Mouse (Mus musculus): ENCODE data around the gene Fam185a.

DNA sequence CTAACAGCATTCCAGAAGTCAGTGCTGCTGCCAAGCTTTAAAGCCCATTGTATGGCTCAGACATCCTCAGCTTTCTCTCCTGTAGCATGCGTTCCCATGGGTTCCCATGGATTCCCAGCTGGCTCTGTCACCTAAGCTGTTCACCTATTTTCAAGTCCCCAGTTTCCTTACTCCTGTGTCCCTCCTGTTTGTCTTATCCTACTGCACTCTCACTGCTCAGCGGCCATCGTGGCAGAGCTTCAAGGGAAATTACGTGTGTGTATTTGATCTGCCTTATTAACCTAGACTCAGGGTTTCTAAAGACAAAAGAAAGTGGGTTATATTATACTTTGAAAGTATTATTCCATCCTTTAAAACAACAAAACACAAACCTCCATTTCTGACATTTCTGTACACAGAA lies 64.4 kb downstream of the Fam185a start:
- TF ChIP-seq CTCF (conservative IDR thresholded peaks at IDR 0.05; ENCODE audit: insufficient read depth, insufficient read length, low read depth, low read length) (no peak), POLR2A (IDR thresholded peaks at IDR 0.05; ENCODE audit: low read depth, low read length) (no peak)
